Mouse (Mus musculus) MEL (cell line): ENCODE results near the gene Pim1.

Experiments used
- CHD1 ChIP-seq: IDR thresholded peaks from 2 replicates; pipeline ENCODE4 v1.6.1; 2012; ENCODE audit warnings: low read depth, mild to moderate bottlenecking, inconsistent platforms, low read length, improper control_type of control experiment
- CTCF ChIP-seq, 3 experiments: IDR thresholded peaks in 2 of 3; conservative IDR thresholded peaks in 1 of 3; 2 replicates each; pipeline ENCODE4 v1.5.1; 2011 to 2012; ENCODE audit warnings: low read length in 3 of 3, low read depth in 2 of 3, mild to moderate bottlenecking in 2 of 3, improper control_type of control experiment in 1 of 3, inconsistent platforms in 1 of 3, mixed read lengths in 1 of 3, moderate library complexity in 1 of 3; ENCODE audit not compliant: control insufficient read depth in 1 of 3, insufficient read depth in 1 of 3, poor library complexity in 1 of 3, severe bottlenecking in 1 of 3
- GABPA ChIP-seq: IDR thresholded peaks from 2 replicates; pipeline ENCODE4 v1.6.1; 2012; ENCODE audit warnings: low read depth, mild to moderate bottlenecking, inconsistent platforms, low read length, improper control_type of control experiment, moderate library complexity
- GATA1 ChIP-seq: IDR thresholded peaks from 2 replicates; pipeline ENCODE4 v1.6.1; 2011; ENCODE audit warnings: low read depth, low read length, improper control_type of control experiment
- MYC ChIP-seq: IDR thresholded peaks from 2 replicates; pipeline ENCODE4 v1.6.1; 2011; ENCODE audit warnings: low read depth, mild to moderate bottlenecking, low read length, improper control_type of control experiment, moderate library complexity
- RCOR1 ChIP-seq: IDR thresholded peaks from 2 replicates; pipeline ENCODE4 v1.6.1; 2012; ENCODE audit warnings: low read depth, mild to moderate bottlenecking, inconsistent platforms, low read length, improper control_type of control experiment
- UBTF ChIP-seq: IDR thresholded peaks from 2 replicates; pipeline ENCODE4 v1.6.1; 2012; ENCODE audit warnings: low read depth, mild to moderate bottlenecking, inconsistent platforms, low read length, improper control_type of control experiment, moderate library complexity, borderline replicate concordance; ENCODE audit not compliant: insufficient read depth

DNA sequence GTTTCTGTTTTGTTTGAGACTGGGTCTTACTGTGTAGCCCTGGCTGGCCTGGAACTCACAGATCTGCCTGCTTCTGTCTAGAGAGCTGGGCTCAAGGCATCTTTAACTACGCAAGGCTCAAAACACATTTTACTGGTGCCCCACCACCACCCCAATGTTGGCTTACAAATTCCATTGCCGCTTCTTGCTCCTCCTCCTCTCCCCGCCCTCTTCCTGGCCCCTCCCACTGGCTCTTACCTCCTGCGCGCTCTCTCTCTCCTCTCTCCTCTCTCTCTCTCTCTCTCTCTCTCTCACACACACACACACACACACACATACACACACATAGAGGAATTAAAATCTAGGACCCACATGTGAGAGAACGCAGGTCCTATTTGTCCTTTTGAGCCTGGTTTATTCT is 40.0 kb downstream of the Pim1 start:
- no peak for TF ChIP-seq RCOR1
- TF ChIP-seq CHD1: no peak
- TF ChIP-seq MYC: no peak
- TF ChIP-seq UBTF: no peak
- TF ChIP-seq GATA1: no peak
- no peak for TF ChIP-seq GABPA
- TF ChIP-seq CTCF (IDR thresholded peaks at IDR 0.05 in 2 of 3, conservative IDR thresholded peaks at IDR 0.05 in 1 of 3; ENCODE audit: control insufficient read depth in 1 of 3, insufficient read depth in 1 of 3, low read depth in 2 of 3, low read length in 3 of 3, poor library complexity in 1 of 3, severe bottlenecking in 1 of 3): no peak
